Mouse (Mus musculus): ENCODE measurements around the gene Camk1d. TPM values are rescaled to one million over a fixed set of nuclear protein-coding genes. Genes with fewer than 3 reads are reported as not detected.

Gene Camk1d
- polyA plus RNA-seq, 2 experiments = 0.63 to 0.83 TPM

DNA sequence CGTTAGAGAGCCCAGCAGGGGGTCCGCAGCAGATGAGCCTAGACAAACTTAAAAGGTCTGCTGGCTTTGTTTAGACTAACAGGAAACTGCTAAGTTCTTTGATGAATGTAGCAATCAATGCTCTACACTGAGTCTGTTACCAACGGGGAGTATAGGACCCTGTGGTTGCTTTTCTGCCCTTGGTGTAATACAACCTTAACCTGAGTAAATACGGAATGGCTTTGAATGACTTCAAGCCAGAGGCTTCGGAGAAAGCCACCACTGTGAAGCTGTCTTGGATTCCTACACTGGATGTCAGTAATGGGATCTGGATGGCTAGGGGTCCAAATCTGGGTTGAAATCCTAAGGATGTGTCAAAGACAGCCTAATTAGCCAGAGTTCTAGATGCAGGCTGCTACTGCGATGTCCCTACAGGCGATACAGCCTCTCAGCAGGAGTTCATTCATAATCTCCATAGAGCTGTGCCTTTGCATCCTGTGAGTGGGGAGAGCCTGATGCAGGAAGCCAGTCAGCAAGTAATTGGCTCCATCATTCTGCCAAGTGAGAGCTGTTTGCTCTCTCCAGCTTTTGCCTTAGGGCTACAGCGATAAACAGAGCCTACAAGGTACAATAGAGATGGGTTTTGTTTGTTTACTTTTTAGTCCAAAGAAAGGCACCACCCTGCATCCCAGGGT, 10.8 kb upstream of the Camk1d start:
- H3K4me2 ChIP-seq (ENCODE audit: low read depth) = no peak overlapping the region
- H3K4me3 ChIP-seq (ENCODE audit: insufficient read depth in 1 of 2, low read depth in 2 of 2, low read length in 2 of 2) = no peak overlapping the region
- H3K27ac ChIP-seq = no peak overlapping the region
- WGBS (ENCODE audit: insufficient replicate concordance) = 31% methylated on average over 8 of the region's 8 CpGs
- TF ChIP-seq EP300 (IDR thresholded peaks at IDR 0.05; ENCODE audit: low read depth) (no peak), CTCF (IDR thresholded peaks at IDR 0.05; ENCODE audit: low read depth) (no peak)
- no peaks in the 10 kb centered on the region for H3K9me3 ChIP-seq (ENCODE audit: control insufficient read depth, low read length)
- DNase-seq (ENCODE audit: low read depth in 3 of 3, low spot score in 3 of 3) (no peak), ATAC-seq (ENCODE audit: insufficient read depth) (no peak)
- H3K36me3 ChIP-seq (replicated peaks; ENCODE audit: control insufficient read depth, insufficient read depth, low read depth) = no peaks in the 10 kb centered on the region
- H3K27me3 ChIP-seq (ENCODE audit: control insufficient read depth, insufficient read depth, low read length) = no peaks in the 10 kb centered on the region
- H3K4me1 ChIP-seq (replicated peaks; ENCODE audit: control insufficient read depth in 2 of 2, insufficient read depth in 2 of 2, low read length in 1 of 2) = no peaks in the 10 kb centered on the region
- H3K9ac ChIP-seq (replicated peaks) = no peak overlapping the region

DNA sequence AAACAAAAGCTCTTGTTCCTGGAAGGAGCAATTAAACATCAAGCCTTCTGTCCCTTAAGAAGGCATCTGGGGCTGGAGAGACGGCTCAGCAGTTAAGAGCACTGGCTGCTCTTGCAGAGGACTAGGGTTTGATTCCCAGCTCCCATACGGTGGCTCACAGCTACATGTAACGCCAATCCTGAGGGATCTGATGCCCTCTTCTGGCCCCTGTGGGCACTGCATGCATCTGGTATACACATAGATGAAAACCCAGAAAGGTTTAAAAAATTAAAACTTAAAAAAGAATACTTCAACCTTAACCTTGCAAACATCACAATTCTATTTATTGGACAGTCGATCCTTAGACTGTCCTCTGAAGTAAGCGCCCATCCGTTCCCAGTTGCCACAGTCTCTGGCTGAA, 3.4 kb upstream of the Camk1d start:
- Histone ChIP-seq H3K4me2 (ENCODE audit: low read depth) (no peak overlapping the region), H3K27ac (no peak overlapping the region), H3K4me3 (ENCODE audit: insufficient read depth in 1 of 2, low read depth in 2 of 2, low read length in 2 of 2) (no peak overlapping the region), H3K27me3 (ENCODE audit: control insufficient read depth, insufficient read depth, low read length) (peaks cover 31% of the 10 kb centered on the region), H3K4me1 (replicated peaks; ENCODE audit: control insufficient read depth in 2 of 2, insufficient read depth in 2 of 2, low read length in 1 of 2) (0 out of 4 replicates have a peak, but pooled peaks cover 2 to 4% of the 10 kb centered on the region in 2 experiments), H3K9ac (replicated peaks) (no peak overlapping the region), H3K36me3 (replicated peaks; ENCODE audit: control insufficient read depth, insufficient read depth, low read depth) (no peaks in the 10 kb centered on the region), H3K9me3 (ENCODE audit: control insufficient read depth, low read length) (no peaks in the 10 kb centered on the region)
- 76% methylated on average over 6 of the region's 6 CpGs for WGBS (ENCODE audit: insufficient replicate concordance)
- DNase-seq (ENCODE audit: low read depth in 3 of 3, low spot score in 3 of 3) (no peak), ATAC-seq (ENCODE audit: insufficient read depth) (no peak)
- TF ChIP-seq EP300 (IDR thresholded peaks at IDR 0.05; ENCODE audit: low read depth) (no peak), CTCF (IDR thresholded peaks at IDR 0.05; ENCODE audit: low read depth) (peak; percentile 28)

- WGBS (ENCODE audit: insufficient replicate concordance) = 31% methylated on average over 2 of the region's 2 CpGs
- Histone ChIP-seq H3K4me1 (replicated peaks; ENCODE audit: control insufficient read depth in 2 of 2, insufficient read depth in 2 of 2, low read length in 1 of 2) (0 out of 4 replicates have a peak, but pooled peaks cover 2 to 4% of the 10 kb centered on the region in 2 experiments), H3K9ac (replicated peaks) (no peak overlapping the region), H3K4me3 (ENCODE audit: insufficient read depth in 1 of 2, low read depth in 2 of 2, low read length in 2 of 2) (no peak overlapping the region), H3K36me3 (replicated peaks; ENCODE audit: control insufficient read depth, insufficient read depth, low read depth) (no peaks in the 10 kb centered on the region), H3K27ac (no peak overlapping the region), H3K4me2 (ENCODE audit: low read depth) (peak overlapping the region; percentile 81), H3K9me3 (ENCODE audit: control insufficient read depth, low read length) (no peaks in the 10 kb centered on the region), H3K27me3 (ENCODE audit: control insufficient read depth, insufficient read depth, low read length) (peaks cover 38% of the 10 kb centered on the region)
- TF ChIP-seq EP300 (IDR thresholded peaks at IDR 0.05; ENCODE audit: low read depth) = no peak
- TF ChIP-seq CTCF (IDR thresholded peaks at IDR 0.05; ENCODE audit: low read depth) = no peak
- no peak for DNase-seq (ENCODE audit: low read depth in 3 of 3, low spot score in 3 of 3)
- ATAC-seq (ENCODE audit: insufficient read depth) = no peak
Observed at GRCm38 (mm10) chr2:5715544-5715943, 1.2 kb upstream of the Camk1d start.

- H3K4me1 ChIP-seq (replicated peaks; ENCODE audit: control insufficient read depth in 2 of 2, insufficient read depth in 2 of 2, low read length in 1 of 2) = 0 out of 4 replicates have a peak, but pooled peaks cover 2 to 4% of the 10 kb centered on the region in 2 experiments
- no peaks in the 10 kb centered on the region for H3K36me3 ChIP-seq (replicated peaks; ENCODE audit: control insufficient read depth, insufficient read depth, low read depth)
- no peak for DNase-seq (ENCODE audit: low read depth in 3 of 3, low spot score in 3 of 3)
- H3K4me3 ChIP-seq (ENCODE audit: insufficient read depth in 1 of 2, low read depth in 2 of 2, low read length in 2 of 2) = peak overlapping the region; percentile 56 to 61
- peak overlapping the region; percentile 81 for H3K4me2 ChIP-seq (ENCODE audit: low read depth)
- H3K9ac ChIP-seq (replicated peaks) = no peak overlapping the region
- no peaks in the 10 kb centered on the region for H3K9me3 ChIP-seq (ENCODE audit: control insufficient read depth, low read length)
- no peak for ATAC-seq (ENCODE audit: insufficient read depth)
- H3K27ac ChIP-seq = no peak overlapping the region
- no peak for TF ChIP-seq EP300 (IDR thresholded peaks at IDR 0.05; ENCODE audit: low read depth)
- TF ChIP-seq CTCF (IDR thresholded peaks at IDR 0.05; ENCODE audit: low read depth) = no peak
- H3K27me3 ChIP-seq (ENCODE audit: control insufficient read depth, insufficient read depth, low read length) = peaks cover 38% of the 10 kb centered on the region
- 1% methylated on average over 19 of the region's 19 CpGs for WGBS (ENCODE audit: insufficient replicate concordance)
Observed at GRCm38 (mm10) chr2:5715054-5715410, 717 bp upstream of the Camk1d start.

DNA sequence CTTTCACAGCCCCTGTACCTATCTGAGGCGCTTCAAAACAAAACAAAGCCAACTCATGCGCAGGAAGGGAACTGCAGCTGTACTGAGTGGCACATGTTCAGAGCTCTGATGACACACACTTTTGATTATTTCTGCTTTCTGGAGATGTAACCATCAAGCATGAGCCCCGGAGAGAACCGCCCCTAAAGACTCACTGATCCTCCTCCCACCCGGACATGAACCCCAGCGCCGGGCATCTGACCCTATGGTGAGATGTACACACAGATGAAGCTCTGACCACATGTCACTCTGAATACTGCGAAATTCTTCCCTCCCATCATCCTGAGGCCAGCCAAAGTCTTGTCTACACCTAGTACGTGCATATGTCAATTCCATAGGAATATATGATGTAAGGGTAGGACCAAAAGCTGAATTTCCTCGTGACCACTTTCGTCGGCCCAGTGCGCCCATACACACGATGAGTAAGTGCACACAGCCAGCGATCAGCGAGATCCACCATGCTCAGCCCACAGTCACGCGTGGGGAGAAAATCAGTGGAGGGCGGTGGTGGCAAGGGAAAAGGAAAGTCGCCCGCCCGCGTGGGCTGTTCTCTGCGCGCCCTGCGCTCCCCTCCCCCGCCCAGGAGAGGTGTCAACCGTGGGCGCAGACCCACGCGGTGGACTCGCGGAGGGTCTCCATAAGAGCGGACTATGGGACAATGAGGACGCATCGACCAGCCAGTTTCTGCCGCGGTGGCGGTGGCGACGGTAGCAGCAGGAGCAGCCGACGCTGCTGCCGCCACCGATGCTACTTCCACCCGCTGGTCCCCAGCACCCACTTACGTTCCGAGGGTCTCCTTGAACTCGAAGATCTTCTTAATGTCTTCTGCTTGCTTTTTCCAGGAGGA, 747 bp downstream of the Camk1d start:
- Histone ChIP-seq H3K4me2 (ENCODE audit: low read depth) (peak overlapping the region; percentile 81), H3K27me3 (ENCODE audit: control insufficient read depth, insufficient read depth, low read length) (peaks cover 38% of the 10 kb centered on the region), H3K9ac (replicated peaks) (no peak overlapping the region), H3K4me1 (replicated peaks; ENCODE audit: control insufficient read depth in 2 of 2, insufficient read depth in 2 of 2, low read length in 1 of 2) (0 out of 4 replicates have a peak, but pooled peaks cover 2 to 4% of the 10 kb centered on the region in 2 experiments), H3K9me3 (ENCODE audit: control insufficient read depth, low read length) (no peaks in the 10 kb centered on the region), H3K27ac (no peak overlapping the region), H3K4me3 (ENCODE audit: insufficient read depth in 1 of 2, low read depth in 2 of 2, low read length in 2 of 2) (peak overlapping the region; percentile 44 to 61), H3K36me3 (replicated peaks; ENCODE audit: control insufficient read depth, insufficient read depth, low read depth) (no peaks in the 10 kb centered on the region)
- 1% methylated on average over 49 of the region's 49 CpGs for WGBS (ENCODE audit: insufficient replicate concordance)
- no peak for TF ChIP-seq CTCF (IDR thresholded peaks at IDR 0.05; ENCODE audit: low read depth)
- no peak for TF ChIP-seq EP300 (IDR thresholded peaks at IDR 0.05; ENCODE audit: low read depth)
- peak in 1 of 3 experiments; percentile 31 for DNase-seq (ENCODE audit: low read depth in 3 of 3, low spot score in 3 of 3)
- no peak for ATAC-seq (ENCODE audit: insufficient read depth)

All from liver, embryonic 14.5 days (tissue).